ENCODE assay signal across 15 mouse cellular contexts in the genomic region with DNA sequence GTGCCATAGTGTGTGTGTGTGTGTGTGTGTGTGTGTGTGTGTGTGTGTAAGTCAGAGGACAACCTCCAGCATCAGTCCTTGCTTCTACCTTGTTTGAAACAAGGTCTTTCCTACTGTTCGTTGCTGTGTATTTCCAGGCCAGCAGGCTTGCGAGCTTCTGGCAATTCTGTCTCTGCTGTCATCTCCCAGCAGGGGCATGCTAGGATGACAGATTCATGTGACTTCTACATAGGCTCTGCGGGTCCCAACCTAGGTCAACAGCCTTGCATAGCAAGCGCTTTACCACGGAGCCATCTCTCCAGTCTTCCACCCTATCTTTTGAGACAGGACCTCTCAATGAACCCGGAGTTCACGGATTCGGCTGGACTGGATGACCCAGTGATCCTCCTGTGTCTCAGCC.
"Had no signal": no experiment of that assay in that cellular context is flagged by ENCODE, and none has a peak within 500 bp of the region (broad histone marks: within the 10 kb centered on the region; RNA-seq: fewer than 3 reads in every experiment).

No protein-coding gene starts in this region.

- H3K4me1 ChIP-seq: lung, embryonic 15.5 days; megakaryocyte, embryonic 14.5 days; midbrain, embryonic 13.5 days; midbrain, embryonic 15.5 days; stomach, embryonic 15.5 days had no signal

- DNase-seq: lung, adult 2 months; lung, postnatal 14 days; lung, postnatal 36 days; right cerebral cortex, postnatal 14 days; thymus, adult 2 months; thymus, postnatal 25 days; thymus, postnatal 4 days had no signal

- H3K27ac ChIP-seq: lung, embryonic 15.5 days; macrophage; midbrain, embryonic 13.5 days; midbrain, embryonic 15.5 days; neural tube, embryonic 12.5 days; stomach, embryonic 15.5 days; stomach, postnatal 0 days had no signal

- H3K4me3 ChIP-seq: lung, embryonic 15.5 days; megakaryocyte, embryonic 14.5 days; midbrain, embryonic 13.5 days; midbrain, embryonic 15.5 days; neural tube, embryonic 12.5 days; stomach, embryonic 15.5 days had no signal

- H3K27me3 ChIP-seq: lung, embryonic 15.5 days; midbrain, embryonic 13.5 days; midbrain, embryonic 15.5 days; neural tube, embryonic 12.5 days; stomach, embryonic 15.5 days had no signal
